Mouse (Mus musculus) 3T3-L1 (cell line): ENCODE data around the gene Supt3.
A peak's percentile ranks its signal among the peaks of the same experiment; 100 is the strongest.

Experiments used
- DNase-seq: peaks from one replicate; pipeline ENCODE4 v3.0.0-alpha.2; 2015; ENCODE audit warnings: low read depth, low spot score

The Supt3 gene

DNA sequence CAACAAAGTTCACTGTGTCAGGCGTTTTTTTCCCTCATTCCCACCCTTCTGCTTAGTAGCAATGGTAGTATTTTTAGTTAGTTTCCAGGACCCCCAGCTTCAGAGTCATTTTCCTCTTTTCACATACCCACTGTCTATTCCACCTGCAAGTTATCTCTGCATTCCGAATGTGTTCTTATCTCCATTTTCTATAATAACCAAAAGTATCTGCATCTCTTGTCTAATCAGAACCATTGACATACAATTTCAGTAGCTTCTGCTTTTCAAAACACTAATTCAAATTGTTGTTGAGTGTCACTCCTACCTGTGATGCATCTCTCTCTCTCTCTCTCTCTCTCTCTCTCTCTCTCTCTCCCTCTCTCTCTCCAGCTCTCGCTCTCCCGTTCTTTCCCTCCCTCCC, 3.4 kb downstream of the Supt3 start:
- DNase-seq, result no peak

DNA sequence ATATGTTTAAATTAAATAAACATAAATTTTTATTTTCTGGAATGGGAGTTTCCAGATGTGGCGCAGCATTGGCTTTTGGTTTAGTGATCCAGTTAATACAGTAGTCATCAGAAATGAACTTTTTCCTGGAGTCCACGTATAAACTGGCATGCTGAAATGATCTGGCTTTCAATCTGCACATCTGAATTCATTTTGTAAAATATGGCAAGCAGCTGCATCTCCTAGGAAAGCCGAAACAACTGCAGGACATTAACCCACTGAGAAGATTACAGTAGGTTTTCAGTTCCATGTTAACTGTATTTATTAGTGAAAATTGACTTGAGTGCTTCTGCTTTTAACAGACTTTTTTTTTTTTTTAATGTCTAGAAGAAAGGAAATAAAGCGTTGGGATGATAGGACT, 5.4 kb downstream of the Supt3 start:
- no peak for DNase-seq

DNA sequence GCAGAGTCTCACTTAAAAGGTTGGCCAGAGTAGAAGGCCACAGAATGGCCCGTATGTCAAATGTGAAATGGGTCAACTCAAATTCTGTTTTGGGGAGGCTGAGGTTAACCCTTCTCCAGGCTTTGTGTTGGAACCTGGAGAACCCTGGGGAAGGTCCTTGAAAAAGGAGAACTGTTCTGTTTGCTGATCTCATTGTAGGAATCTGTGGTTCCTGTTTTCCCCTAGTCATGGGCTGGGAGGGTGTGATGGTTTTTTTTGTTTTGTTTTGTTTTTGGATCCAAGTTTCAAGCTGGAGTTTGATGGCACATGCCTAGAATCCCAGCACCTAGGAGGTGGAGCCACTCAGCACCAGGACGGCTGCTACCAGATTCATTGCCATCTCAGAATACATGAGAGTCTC, 6.2 kb downstream of the Supt3 start:
- no peak for DNase-seq

DNA sequence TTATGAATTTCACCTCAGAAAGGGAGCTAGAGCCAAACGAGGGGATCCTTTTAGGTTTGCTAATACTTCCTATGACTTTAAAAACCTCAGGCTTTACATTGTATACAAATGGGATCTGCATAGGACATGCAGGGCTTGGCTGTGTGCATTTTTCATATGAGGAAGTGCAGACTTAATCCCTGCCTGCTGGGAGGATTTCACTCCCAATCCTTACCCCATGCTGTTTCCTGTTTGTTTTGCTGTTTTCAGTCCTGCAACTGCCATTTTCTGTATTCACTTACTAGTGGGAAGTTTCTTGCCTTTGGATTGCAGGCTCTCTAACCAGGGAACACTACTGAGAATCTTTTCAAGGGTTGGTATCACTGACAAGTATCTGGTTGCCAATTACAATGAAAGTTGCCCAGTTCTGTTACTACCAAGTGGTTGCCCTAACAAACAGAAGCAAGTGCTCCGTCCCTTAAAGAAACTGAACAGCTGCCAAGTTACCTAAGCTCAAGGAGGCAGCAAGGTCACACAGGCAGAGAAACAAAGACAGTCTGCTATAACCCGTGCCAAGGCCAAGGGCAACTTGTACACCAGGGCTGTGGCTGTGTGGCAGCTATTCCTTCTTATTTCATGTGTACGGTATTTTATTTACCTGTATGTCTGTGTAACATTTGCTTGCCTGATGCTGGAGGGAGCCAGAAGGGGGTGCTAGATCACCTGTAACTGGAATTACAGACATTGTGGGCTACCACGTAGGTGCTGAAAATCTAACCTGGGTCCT, 12.2 kb downstream of the Supt3 start:
- DNase-seq, result no peak

DNA sequence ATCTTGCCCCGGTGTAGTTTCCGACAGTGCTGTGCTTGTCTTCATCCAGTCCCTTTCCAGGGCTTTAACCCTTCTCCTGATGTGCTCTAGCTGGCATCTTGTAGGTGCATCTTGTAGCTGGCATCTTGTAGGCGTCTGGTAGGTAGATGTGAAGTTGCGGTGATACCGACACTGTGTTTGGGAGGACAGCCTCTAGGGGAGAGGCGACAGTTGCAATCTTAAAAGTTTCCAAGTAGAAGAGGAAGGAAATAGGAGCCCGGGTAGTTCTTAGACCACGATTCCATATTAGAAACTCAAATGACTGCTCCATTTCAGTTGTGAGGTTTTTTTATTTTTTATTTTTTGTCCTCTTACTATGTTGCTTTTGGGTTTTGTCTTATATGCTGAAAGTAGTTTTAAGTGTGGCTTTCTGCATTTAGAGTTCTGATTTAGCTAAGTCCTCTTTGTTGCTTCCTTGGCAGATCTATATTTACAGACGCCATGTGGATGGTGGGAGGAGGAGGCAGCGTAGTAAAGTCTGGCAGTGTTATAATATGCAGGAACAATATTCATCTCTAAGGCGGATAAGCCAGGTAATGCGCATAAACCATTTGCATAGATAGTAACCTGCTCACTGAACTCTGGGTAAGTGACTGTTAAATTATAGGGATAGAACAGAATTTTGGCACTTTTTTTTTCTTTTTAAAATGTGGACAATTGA, 15.4 kb downstream of the Supt3 start:
- DNase-seq, result no peak

DNA sequence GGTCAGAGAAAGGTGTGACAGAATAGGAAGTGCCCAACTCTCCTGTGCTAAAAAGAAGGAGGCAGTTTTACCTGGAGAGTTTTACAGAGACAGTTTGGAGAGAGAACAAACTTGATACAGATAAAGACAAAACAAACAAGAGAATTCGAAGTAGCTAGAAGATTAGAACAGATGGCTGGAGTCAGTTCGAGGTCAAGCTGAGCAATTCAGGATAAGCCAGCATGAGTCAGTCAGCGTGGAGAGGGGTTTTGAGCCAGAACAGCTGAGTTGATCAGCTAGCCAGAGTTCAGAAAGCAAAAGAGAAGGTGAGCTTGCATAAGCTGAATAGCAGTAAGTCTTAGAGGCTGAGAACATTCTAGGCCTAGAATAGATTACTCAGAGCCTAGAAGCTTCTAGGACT, 20.4 kb downstream of the Supt3 start:
- peak; percentile 80 for DNase-seq

DNA sequence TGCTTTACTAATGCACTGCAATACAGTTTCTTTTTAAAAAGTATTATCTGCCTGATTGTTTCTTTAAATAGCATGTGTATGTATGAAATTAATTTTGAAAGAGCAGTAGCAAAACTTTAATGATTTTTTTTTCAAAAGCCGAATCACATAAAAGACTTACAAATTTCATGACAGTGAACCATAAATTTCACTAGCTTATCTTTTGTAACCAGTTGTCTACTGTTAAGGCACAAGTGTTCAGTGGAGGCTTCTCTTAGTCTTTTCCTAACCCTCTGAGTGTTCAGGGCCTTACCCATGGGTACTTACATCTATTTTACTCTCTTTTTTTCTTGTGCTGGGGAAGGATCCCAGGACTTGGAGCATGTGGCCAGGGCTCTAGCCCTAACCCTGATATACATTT, 30.1 kb downstream of the Supt3 start:
- DNase-seq, result no peak

DNA sequence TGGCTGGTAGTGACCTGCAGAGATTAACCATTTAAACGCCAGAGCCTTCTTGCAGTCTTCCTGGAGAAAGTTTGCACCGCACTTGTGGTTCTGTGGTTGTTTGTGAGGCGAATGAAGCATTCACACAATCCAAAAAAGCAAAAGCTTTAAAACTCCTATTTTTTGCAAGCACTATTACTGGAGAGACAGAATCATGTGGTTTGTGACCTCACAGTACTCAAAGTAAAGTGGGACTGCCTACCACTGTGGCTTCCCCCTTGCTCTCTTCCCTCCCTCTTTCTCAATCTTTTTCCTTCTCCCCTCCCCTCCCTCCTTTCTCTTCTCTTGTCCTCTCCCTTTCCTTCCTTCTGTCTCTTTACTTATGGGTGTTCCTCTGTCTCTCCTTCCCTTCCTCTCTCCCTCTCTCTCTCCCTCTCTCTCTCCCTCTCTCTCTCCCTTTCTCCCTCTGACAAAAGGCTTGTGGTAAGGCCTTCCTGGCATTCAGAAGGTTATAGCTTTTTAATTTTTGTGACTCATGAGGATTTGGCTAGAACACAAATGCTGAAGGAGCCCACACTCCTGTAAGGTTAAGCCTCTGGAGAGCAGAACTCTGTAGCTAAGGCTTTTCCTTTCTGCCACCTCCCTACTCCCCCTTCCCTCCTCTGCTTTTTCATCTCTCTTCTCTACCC, 37.7 kb downstream of the Supt3 start, which contains the start of gene Runx2:
Runx2 (minus strand) TSS at position 290 of the 668 bp plus-strand sequence.
- peak; percentile 79 for DNase-seq

DNA sequence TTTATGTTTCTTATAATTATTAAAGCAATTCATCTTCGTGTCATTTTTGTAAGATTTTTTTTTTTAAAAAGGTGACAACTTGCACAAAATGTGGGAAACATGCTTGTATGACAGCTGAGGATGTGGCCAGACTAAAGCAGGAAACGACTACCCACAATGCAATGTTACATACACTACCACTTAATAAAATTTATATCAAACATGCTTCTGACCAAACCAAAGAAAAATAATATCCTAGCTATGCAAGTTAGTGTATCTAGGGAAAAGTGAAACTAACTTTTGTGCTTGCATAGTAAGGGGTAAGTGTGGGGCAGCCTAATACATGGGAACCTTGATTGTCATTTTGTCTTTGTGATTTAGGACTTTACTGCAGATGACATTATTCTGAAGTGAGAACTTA, 41.9 kb downstream of the Supt3 start:
- DNase-seq, result no peak

DNA sequence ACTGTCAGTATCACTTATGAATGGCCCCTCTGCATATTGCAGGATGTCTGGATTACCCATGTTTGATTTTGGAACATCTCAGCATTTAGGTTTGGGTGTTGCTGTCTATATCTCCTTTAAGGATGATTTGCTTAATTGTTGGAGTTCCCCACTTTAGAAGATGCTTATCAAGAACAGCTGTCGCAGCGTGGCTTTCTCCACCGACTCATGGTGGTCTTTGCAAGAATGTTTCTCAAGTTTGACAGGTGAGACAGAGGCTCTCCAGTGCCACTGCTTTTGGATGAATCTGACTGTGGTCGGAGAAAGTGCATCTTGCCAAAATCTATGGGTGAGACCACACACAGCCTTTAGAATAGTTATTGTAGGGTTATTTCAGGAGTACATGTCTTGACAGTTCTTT, 42.9 kb downstream of the Supt3 start:
- no peak for DNase-seq

DNA sequence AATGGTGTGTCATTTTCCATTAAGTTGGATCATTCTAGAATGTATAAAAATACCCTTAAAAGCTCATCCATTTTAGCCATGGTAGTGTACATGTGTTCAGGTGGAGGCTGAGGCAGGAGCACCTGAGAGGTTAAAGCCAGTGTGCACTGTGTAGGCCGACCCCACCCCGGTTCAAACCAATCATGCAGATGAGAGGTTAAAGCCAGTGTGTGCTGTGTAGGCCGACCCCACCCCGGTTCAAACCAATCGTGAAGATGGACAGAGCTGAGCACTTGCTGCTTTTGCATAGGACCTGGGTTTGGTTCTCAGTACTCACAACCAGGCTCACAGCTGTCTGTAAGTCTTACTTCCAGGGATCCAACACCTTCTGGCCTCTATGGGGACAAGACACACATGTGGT, 45.0 kb downstream of the Supt3 start:
- no peak for DNase-seq

DNA sequence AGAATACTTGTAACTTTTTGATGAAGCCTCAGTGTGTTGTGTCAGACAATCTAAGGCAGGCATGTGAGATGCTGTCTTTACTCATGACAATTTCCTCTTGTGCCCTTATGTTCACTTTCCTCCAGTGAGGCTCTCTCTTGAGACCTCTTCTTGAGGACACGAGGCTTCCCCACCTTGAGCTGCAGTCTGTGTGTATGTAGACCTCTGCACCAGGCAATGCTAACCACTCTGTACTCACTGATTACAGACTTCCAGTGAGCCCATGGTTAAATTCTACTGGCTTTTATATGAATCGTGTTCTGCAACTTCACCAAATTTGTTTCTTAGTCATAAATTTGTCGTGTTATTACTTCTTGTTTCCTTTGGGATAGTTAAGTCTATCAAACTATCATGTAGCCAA, 50.2 kb downstream of the Supt3 start:
- no peak for DNase-seq

DNA sequence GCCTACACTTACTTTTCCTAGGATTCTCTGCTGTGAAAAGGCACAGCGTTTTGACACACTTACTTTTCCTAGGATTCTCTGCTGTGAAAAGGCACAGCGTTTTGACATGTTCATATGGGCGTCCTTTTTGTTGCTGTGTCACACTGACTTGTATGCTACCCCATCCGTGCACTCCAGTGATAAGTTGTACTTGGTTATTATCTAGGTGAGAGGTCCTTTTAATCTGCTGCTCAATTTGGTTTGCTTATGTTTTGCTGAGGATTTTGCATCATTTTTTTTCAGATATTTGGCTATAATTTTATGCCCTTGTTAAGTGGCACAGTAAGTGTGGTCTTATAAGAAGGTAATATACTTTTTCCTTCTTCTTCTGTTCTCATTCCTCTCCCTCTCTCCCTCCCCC, 51.0 kb downstream of the Supt3 start:
- DNase-seq, result no peak

DNA sequence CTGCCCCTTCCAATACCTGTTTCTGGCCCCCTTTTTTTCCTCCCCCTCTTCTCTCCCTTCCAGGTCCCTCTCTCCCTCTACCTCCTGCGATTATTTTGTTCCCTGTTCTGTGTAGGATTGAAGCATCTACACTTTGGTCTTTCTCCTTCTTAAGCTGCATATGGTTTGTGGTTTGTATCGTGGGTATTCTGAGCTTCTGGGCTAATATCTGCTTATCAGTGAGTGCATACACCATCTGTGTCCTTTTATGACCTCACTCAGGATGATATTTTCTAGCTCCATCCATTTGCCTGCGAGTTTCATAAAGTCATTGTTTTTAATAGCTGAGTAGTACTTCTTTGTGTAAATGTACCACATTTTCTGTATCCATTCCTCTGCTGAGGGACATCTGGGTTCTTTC, 52.6 kb downstream of the Supt3 start:
- no peak for DNase-seq

DNA sequence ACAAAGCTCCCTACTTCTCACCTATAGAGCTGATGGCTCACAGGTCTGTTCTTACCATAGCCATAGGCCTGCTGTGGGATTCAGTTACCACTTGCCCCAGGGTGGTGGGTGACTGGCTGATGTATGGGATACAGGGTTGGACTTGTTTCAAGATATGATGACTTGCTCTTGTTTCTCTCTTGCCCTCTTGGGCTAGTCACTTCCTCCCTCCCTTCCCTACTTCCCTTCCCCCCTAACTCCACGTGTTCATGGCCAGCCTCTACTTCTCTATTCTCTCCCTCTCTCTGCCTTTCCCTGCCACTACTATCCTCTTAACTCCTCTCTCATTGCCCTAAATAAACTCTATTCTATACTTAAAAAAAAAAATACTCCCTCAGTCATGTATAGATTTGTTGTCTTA, 54.2 kb downstream of the Supt3 start:
- DNase-seq, result peak; percentile 7

DNA sequence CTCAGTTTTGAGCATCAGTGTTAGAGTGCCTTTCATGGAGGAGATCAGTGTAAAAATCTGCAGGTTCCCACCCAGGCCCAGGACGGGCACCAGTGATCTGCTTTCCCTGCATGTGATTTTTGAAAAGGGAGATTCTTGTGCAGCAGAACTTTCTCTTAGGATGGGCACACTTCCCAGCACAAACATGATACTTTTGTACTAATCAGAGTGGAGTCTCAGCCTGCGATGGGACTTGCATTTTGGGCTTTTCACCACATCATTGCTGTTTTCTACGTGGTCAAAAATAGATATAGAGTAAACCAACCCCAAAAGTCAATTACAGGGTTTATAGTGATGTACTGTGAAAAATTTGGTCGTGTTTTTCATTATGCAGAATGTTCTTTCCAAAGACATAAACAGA, 65.2 kb downstream of the Supt3 start:
- no peak for DNase-seq

DNA sequence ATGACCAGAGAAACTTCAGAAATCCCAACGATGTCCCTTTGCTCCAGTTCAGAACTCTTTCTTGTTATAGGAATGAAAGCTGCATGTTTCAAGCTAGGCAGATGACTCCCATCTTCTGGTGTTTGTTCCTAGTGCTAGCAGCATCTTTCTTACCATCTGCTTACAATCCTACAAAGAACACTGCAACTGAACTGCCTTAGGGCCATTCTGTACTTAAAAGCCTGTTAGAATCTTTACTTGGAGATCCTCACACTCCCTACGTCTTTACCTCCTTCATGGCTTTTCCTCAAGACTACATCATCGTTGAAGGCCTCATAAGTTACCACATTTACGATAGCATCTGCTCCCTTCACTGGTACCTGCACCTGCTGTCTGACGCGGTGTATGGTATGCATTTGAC, 86.2 kb downstream of the Supt3 start:
- no peak for DNase-seq

DNA sequence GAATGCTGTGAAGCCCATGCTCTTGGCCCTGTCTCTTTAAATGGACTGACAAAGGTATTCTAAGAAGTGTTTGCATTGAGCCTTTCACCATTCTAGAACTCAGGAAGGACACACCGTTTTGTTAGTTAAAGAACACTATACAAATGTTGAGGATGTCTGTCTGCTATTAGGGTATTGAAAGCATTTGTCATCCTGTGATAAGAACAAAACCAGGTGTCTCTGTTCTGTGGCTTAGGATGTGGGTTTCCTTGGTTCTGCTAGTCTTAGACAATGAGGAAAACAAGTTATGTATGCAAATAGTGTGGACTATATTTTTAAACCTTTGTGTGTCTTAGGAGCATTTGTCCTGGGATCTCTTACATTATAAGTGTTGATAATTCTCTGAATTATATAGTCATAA, 116.6 kb downstream of the Supt3 start:
- DNase-seq, result no peak

DNA sequence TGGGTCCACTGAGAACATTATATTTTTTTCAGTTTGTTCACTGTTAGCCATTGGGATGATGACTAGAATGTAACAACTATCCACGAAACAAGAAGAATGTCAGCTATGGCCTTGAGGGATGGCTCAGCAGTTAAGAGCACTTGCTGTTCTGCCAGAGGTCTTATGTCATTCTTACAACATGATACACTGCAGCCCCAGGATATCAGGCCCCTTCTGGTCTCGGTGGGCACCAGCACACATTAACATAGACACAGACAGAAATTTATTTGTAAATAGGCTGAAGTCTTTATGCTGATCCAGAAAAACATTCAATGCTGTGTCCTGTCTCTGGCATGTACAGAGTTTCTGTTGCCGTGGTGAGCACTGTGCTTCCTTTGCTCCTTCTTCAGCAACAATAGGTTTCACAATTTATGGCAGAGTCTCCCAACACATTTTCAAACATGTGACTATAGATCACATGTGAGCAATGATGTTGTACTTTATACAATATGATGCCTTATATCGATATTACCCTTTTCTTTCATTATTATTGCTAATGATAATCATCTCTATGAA, 166.7 kb downstream of the Supt3 start:
- no peak for DNase-seq

DNA sequence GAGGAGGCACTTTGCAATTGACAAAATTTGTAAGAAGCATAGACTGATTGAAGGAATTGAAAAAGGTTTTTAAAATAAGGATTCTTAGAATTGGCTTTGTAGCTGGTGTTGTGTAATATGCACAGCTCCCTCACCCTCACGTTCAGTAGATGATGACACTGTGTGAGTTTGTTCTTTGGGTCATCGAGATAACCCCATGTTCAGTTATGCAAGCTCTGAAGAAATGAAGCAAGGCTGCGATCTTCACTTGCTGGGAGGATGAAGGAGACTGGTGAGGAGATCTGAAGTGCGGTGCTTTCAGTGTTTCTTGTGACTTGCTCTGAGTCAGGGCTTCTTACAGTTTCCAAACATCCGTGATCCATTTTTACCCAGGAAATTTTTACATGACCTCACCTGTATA, 168.4 kb downstream of the Supt3 start:
- no peak for DNase-seq

DNA sequence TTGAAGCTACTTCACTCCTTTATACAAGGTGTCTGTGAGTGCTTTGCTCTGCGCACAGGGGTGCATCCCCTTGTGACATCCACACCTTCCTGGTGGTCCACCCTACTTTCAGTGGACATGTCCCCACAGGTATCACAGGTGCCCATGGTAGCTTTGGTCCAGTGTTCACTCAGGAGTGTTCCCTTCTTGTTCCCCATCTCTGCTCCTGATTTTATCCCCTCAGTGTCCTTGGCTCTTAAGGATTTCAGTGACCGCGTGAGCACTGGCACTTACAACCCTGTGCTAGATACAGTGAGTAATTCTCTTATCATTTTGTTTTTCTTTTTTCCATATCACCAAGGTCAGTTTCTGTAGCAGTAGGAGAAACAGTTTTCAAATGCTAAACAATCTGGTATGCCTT, 171.4 kb downstream of the Supt3 start:
- no peak for DNase-seq

DNA sequence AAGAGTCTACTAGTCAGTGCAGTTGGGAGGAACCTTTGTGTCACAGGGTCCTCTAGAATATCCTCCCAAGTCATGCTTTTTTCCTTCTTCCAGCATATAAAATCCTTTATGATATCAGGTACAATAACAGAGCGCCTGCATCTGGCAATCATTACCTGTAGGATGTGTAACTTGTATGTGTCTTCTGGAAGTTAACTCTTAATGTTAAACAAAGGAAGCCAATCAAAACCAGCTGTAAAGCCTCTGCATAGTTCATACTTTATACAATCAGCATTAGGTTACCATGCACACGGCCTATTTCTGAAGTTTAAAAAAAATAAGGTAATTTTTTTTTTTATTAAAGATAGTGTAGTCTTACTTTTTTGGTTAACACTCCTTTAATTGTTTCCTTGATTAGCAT, 179.7 kb downstream of the Supt3 start:
- DNase-seq, result no peak
